Mouse (Mus musculus) hindlimb bud, embryonic 11.5 days (tissue): ENCODE data around the gene Abat.

Source experiments
- DNase-seq: peaks from one replicate; pipeline ENCODE4 v3.0.0-alpha.2; 2012; ENCODE audit warnings: low read depth, low spot score; ENCODE audit errors: extremely low spot score

Abat gene

DNA sequence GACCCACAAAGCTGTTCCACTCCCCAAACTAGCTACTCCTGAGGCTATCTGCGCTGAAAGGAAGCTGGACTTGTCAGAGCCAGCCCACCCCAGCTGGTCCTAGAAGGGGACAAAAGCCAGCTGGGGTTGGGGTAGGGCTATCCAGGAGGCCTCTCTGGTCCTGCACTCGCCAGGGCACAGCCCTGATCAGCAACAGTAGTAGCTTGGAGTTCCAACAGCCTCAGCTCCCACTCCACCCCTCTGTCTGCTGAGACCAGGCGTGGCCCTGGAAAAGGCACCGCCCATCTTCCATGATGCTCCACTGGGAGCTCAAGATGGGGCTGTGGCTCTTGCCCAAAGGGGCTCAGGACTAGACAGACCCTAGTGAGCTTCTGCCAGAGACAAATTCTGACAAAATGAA lies 154.6 kb downstream of the Abat start:
- DNase-seq, result no peak

DNA sequence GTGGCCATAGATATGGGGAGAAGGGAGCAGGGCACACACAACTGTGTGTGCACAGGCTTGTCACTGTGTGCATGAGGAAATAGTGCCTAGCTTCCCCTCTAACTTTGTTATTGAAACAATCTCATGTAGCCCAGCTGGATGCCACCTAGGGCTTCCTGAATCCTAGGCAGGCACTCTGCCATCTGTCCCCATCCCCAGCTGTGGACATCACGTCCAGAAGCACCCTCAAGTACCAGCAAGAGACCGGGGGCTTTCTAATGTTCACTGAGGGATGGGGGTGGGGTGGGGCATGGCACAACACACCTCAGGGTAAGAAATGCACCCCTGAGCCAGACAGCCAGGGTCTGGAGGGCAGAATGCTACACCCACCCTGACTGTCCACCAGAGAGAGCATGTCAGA lies 155.2 kb downstream of the Abat start:
- no peak for DNase-seq

DNA sequence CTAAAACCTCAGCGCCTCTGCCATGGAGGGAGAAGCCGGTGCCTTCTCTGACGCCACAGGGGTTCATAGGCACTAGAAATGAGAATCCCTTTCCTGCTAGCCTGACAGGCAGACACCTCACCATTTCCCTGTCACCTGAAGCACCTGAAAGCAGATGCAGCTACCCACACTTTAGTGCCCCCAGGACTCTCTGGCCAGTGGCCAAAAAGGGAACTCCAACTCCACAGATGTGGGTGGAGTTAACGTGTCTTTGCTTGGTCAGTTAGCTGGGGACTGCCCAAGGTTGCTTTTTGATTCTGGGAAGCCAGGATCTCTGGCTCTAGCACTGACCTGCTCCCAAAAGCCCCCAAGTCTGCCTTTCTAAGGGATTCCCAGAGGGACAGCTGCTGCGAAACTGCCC lies 156.2 kb downstream of the Abat start:
- DNase-seq, result no peak

DNA sequence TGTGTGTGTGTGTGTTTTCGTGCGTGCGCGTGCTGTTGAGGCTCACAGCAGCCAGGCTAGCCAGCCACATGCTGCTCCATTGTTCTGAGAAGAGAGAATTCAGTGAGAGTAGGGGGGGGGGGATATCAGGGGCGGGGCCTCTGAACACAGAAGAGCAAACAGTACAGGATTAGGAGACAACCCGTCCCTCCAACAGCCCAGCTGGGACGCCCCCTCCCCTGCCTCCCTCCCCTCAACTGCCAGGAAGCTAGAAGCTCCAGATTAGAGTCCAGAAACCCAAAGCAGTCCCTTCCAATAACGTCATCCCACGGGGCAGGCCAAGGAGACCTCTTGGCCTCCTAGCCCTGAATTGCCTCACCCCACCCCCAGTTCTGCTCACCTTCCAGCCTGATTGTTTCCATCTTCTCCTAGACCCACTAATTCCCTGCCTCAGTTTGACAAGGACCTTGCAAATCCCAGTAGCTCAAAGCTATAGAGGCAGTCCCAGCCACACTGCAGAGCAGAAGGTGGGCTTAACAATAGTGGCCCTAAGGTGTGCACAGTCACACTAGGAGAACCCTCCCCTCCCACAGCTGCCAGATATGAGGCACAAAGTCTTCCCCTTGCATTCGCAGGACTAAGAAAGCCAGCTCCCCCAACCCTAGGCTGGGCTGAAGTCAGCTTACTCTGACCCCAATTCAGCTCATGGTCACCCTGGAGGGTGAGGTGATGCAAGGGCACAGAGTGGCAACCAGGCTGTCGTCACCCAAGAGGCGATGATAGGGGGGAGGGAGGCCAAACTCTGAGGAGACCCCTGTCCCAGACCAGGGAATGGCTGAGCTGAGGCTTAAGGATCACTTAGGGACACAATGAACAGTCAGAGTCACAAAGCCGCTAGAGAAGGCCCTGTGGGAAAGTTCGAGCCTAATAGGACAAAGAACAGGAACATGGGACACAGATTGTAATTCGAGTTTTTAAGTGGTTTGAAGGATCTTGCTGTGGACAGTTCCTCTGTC lies 157.1 kb downstream of the Abat start:
- no peak for DNase-seq
